Mouse (Mus musculus) CH12.LX (cell line): ENCODE results near the gene Rexo2. TPM values are rescaled to one million over a fixed set of nuclear protein-coding genes. Genes with fewer than 3 reads are reported as not detected.
A peak's percentile ranks its signal among the peaks of the same experiment; 100 is the strongest.

Experiments
- DNase-seq: peaks from one replicate; pipeline ENCODE4 v3.0.0-alpha.2; 2013; ENCODE audit errors: extremely low read depth
- H3K27ac ChIP-seq: 2 replicates; pipeline ENCODE4 v1.5.1; 2012; ENCODE audit warnings: low read depth, mild to moderate bottlenecking, control low read depth, moderate library complexity; ENCODE audit not compliant: insufficient read depth
- H3K27me3 ChIP-seq: replicated peaks from 2 replicates; pipeline ENCODE3; 2012; ENCODE audit warnings: inconsistent platforms
- H3K36me3 ChIP-seq, 2 experiments: replicated peaks in 1 of 2; 2 replicates each; pipeline versions ENCODE3 to v1.6.1; 2012; ENCODE audit warnings: inconsistent platforms in 1 of 2, low read length in 1 of 2, mild to moderate bottlenecking in 1 of 2, mixed read lengths in 1 of 2, moderate library complexity in 1 of 2; ENCODE audit not compliant: control insufficient read depth in 1 of 2, insufficient read depth in 1 of 2
- H3K4me1 ChIP-seq, 2 experiments: 2 replicates each; pipeline ENCODE4 v1.6.1; 2012; ENCODE audit warnings: inconsistent platforms in 1 of 2, moderate library complexity in 1 of 2; ENCODE audit not compliant: insufficient read depth in 2 of 2, control insufficient read depth in 1 of 2
- H3K4me2 ChIP-seq: 2 replicates; pipeline ENCODE4 v1.6.1; 2012; ENCODE audit warnings: low read depth, mild to moderate bottlenecking, control low read depth; ENCODE audit not compliant: poor library complexity, insufficient read depth, severe bottlenecking
- H3K4me3 ChIP-seq, 3 experiments: fragments of 150-350 bp in 1 of 3; sonication (generic) in 1 of 3; replicated peaks in 1 of 3; 2 replicates each; pipeline versions ENCODE3 to v1.5.1; 2011 to 2012; ENCODE audit warnings: low read depth in 2 of 3, low read length in 2 of 3, mild to moderate bottlenecking in 2 of 3, moderate library complexity in 2 of 3, control low read depth in 1 of 3, improper control_type of control experiment in 1 of 3, inconsistent platforms in 1 of 3, mixed read lengths in 1 of 3; ENCODE audit not compliant: poor library complexity in 1 of 3
- H3K79me2 ChIP-seq: replicated peaks from 2 replicates; pipeline ENCODE4 v1.6.1; 2012; ENCODE audit warnings: mild to moderate bottlenecking, moderate library complexity; ENCODE audit not compliant: control insufficient read depth, poor library complexity, insufficient read depth, severe bottlenecking; ENCODE audit errors: extremely low read depth
- H3K9ac ChIP-seq: 2 replicates; pipeline ENCODE4 v1.6.1; 2012; ENCODE audit warnings: low read depth, mild to moderate bottlenecking, control low read depth, moderate library complexity; ENCODE audit not compliant: insufficient read depth
- H3K9me3 ChIP-seq: replicated peaks from 2 replicates; pipeline ENCODE3; 2012; ENCODE audit warnings: low read length, inconsistent platforms, mixed read lengths
- BHLHE40 ChIP-seq: IDR thresholded peaks from 2 replicates; pipeline ENCODE4 v1.6.1; 2011; ENCODE audit warnings: mild to moderate bottlenecking, low read depth, low read length, improper control_type of control experiment
- CHD1 ChIP-seq: IDR thresholded peaks from 2 replicates; pipeline ENCODE4 v1.6.1; 2012; ENCODE audit warnings: low read depth, low read length, improper control_type of control experiment, inconsistent platforms
- CTCF ChIP-seq, 2 experiments: IDR thresholded peaks in 1 of 2; conservative IDR thresholded peaks in 1 of 2; 2 replicates each; pipeline ENCODE4 v1.5.1; 2011 to 2012; ENCODE audit warnings: low read depth in 2 of 2, low read length in 2 of 2, improper control_type of control experiment in 1 of 2, inconsistent platforms in 1 of 2, mild to moderate bottlenecking in 1 of 2, moderate library complexity in 1 of 2
- E2F4 ChIP-seq: IDR thresholded peaks from 2 replicates; pipeline ENCODE4 v1.6.1; 2011; ENCODE audit warnings: low read depth, low read length, improper control_type of control experiment; ENCODE audit not compliant: insufficient replicate concordance
- ELF1 ChIP-seq: IDR thresholded peaks from 2 replicates; pipeline ENCODE4 v1.6.1; 2014; ENCODE audit warnings: low read depth, mild to moderate bottlenecking, inconsistent platforms, low read length, improper control_type of control experiment
- EP300 ChIP-seq: IDR thresholded peaks from 2 replicates; pipeline ENCODE4 v1.6.1; 2011; ENCODE audit warnings: low read length, improper control_type of control experiment
- HCFC1 ChIP-seq: IDR thresholded peaks from 2 replicates; pipeline ENCODE4 v1.6.1; 2012; ENCODE audit warnings: low read depth, mild to moderate bottlenecking, inconsistent platforms, low read length, improper control_type of control experiment
- IRF4 ChIP-seq: IDR thresholded peaks from 2 replicates; pipeline ENCODE4 v1.6.1; 2014; ENCODE audit warnings: low read depth, mild to moderate bottlenecking, inconsistent platforms, low read length, improper control_type of control experiment
- JUN ChIP-seq: IDR thresholded peaks from 2 replicates; pipeline ENCODE4 v1.6.1; 2011; ENCODE audit warnings: low read depth, mild to moderate bottlenecking, low read length, improper control_type of control experiment, moderate library complexity; ENCODE audit not compliant: insufficient read depth
- JUND ChIP-seq: conservative IDR thresholded peaks from 2 replicates; pipeline ENCODE4 v1.6.1; 2011; ENCODE audit warnings: low read depth, low read length, improper control_type of control experiment
- KAT2A ChIP-seq: IDR thresholded peaks from 2 replicates; pipeline ENCODE4 v1.6.1; 2012; ENCODE audit warnings: low read length, improper control_type of control experiment, inconsistent platforms; ENCODE audit not compliant: insufficient replicate concordance
- MAFK ChIP-seq: IDR thresholded peaks from 2 replicates; pipeline ENCODE4 v1.6.1; 2011; ENCODE audit warnings: low read length, improper control_type of control experiment; ENCODE audit not compliant: insufficient replicate concordance
- MAZ ChIP-seq: IDR thresholded peaks from 2 replicates; pipeline ENCODE4 v1.6.1; 2012; ENCODE audit warnings: low read depth, mild to moderate bottlenecking, inconsistent platforms, low read length, improper control_type of control experiment, moderate library complexity
- MEF2A ChIP-seq: IDR thresholded peaks from 2 replicates; pipeline ENCODE4 v1.6.1; 2014; ENCODE audit warnings: low read depth, mild to moderate bottlenecking, inconsistent platforms, low read length, improper control_type of control experiment, borderline replicate concordance
- MXI1 ChIP-seq: IDR thresholded peaks from 2 replicates; pipeline ENCODE4 v1.6.1; 2011; ENCODE audit warnings: mild to moderate bottlenecking, low read depth, low read length, improper control_type of control experiment
- MYC ChIP-seq: IDR thresholded peaks from 2 replicates; pipeline ENCODE4 v1.6.1; 2011; ENCODE audit warnings: low read depth, mild to moderate bottlenecking, improper control_type of control experiment, low read length
- POLR2A ChIP-seq: IDR thresholded peaks from 2 replicates; pipeline ENCODE4 v1.6.1; 2011; ENCODE audit warnings: low read depth, mild to moderate bottlenecking, improper control_type of control experiment, low read length
- POLR2AphosphoS2 ChIP-seq: IDR thresholded peaks from 2 replicates; pipeline ENCODE4 v1.6.1; 2011; ENCODE audit warnings: low read depth, low read length, improper control_type of control experiment
- RAD21 ChIP-seq: IDR thresholded peaks from 2 replicates; pipeline ENCODE4 v1.6.1; 2011; ENCODE audit warnings: low read depth, mild to moderate bottlenecking, low read length, improper control_type of control experiment, moderate library complexity
- RCOR1 ChIP-seq: conservative IDR thresholded peaks from 2 replicates; pipeline ENCODE4 v1.6.1; 2012; ENCODE audit warnings: low read depth, mild to moderate bottlenecking, inconsistent platforms, low read length, improper control_type of control experiment
- SMC3 ChIP-seq: IDR thresholded peaks from 2 replicates; pipeline ENCODE4 v1.6.1; 2011; ENCODE audit warnings: low read depth, low read length, improper control_type of control experiment
- TBP ChIP-seq: conservative IDR thresholded peaks from 2 replicates; pipeline ENCODE4 v1.6.1; 2011; ENCODE audit warnings: low read depth, low read length, improper control_type of control experiment
- UBTF ChIP-seq: IDR thresholded peaks from 2 replicates; pipeline ENCODE4 v1.6.1; 2012; ENCODE audit warnings: low read depth, mild to moderate bottlenecking, inconsistent platforms, low read length, improper control_type of control experiment, moderate library complexity
- USF1 ChIP-seq: IDR thresholded peaks from 2 replicates; pipeline ENCODE4 v1.6.1; 2014; ENCODE audit warnings: low read depth, mild to moderate bottlenecking, inconsistent platforms, low read length, improper control_type of control experiment
- ZC3H11A ChIP-seq: IDR thresholded peaks from 2 replicates; pipeline ENCODE4 v1.6.1; 2012; ENCODE audit warnings: low read depth, mild to moderate bottlenecking, inconsistent platforms, low read length, improper control_type of control experiment
- ZKSCAN1 ChIP-seq: IDR thresholded peaks from 2 replicates; pipeline ENCODE4 v1.6.1; 2012; ENCODE audit warnings: low read depth, inconsistent platforms, low read length, improper control_type of control experiment, borderline replicate concordance
- ZMIZ1 ChIP-seq: IDR thresholded peaks from 2 replicates; pipeline ENCODE4 v1.6.1; 2012; ENCODE audit warnings: low read depth, mild to moderate bottlenecking, inconsistent platforms, low read length, improper control_type of control experiment
- ZNF384 ChIP-seq: IDR thresholded peaks from 2 replicates; pipeline ENCODE4 v1.6.1; 2012; ENCODE audit warnings: low read depth, low read length, improper control_type of control experiment, inconsistent platforms
- dilution Hi-C: fragments of 300-500 bp; cut with MboI; formaldehyde crosslinking; loops from 2 replicates; pipeline ENCODE4 v1.14.3; 2020; ENCODE audit warnings: low sequenced_read_pairs; ENCODE audit not compliant: extremely low pct_unique_long_range_greater_than_20kb, extremely low pct_ligation_motif_present
- in situ Hi-C: fragments of 300-500 bp; cut with MboI; formaldehyde crosslinking; loops from 3 replicates; pipeline ENCODE4 v1.14.3; 2019; ENCODE audit warnings: low sequenced_read_pairs, low pct_ligation_motif_present, low pct_unique_long_range_greater_than_20kb, mixed read lengths
- polyA plus RNA-seq: library from polyadenylated mRNA; unstranded; fragments of >175 nt; gene quantifications from 2 replicates; pipeline ENCODE4 v1.2.1, GENCODE M21; 2012; ENCODE audit warnings: low read depth; ENCODE audit not compliant: insufficient read length
- total RNA-seq, 2 experiments: library from RNA; depleted of rRNA; stranded (reverse); fragments of 300-350 nt in 1 of 2; fragments of >200 nt in 1 of 2; gene quantifications; 2 replicates each; pipeline ENCODE4 v1.2.3; 2012 to 2014

The Rexo2 gene
- total and polyA plus RNA-seq, 3 experiments = 108 to 296 (median 120) TPM

- in situ Hi-C loops (no loop called here), dilution Hi-C loops (no loop called here)
- peak overlapping the region; percentile 73; the same call in 1 of the 2 replicates for H3K9ac ChIP-seq
- TF ChIP-seq E2F4 = no peak
- peak; percentile 61 for TF ChIP-seq SMC3
- no peak for TF ChIP-seq EP300
- TF ChIP-seq HCFC1 = no peak
- no peak for TF ChIP-seq TBP
- TF ChIP-seq ZC3H11A = no peak
- TF ChIP-seq CTCF (conservative IDR thresholded peaks at IDR 0.05 in 1 of 2, IDR thresholded peaks at IDR 0.05 in 1 of 2; ENCODE audit: low read depth in 2 of 2, low read length in 2 of 2) = peak in 1 of 2 experiments; percentile 67; a peak in 2 of 4 replicates
- 0 out of 2 replicates have a peak, but pooled peaks have one; percentile 18 for TF ChIP-seq POLR2A
- 0 out of 2 replicates have a peak, but pooled peaks have one; percentile 42 for TF ChIP-seq MAZ
- TF ChIP-seq JUND = no peak
- TF ChIP-seq ZKSCAN1 = no peak
- TF ChIP-seq MEF2A = no peak
- no peak for TF ChIP-seq KAT2A
- TF ChIP-seq UBTF = no peak
- TF ChIP-seq RAD21 = peak; percentile 60
- TF ChIP-seq MYC = peak; percentile 47; the same call in 1 of the 2 replicates
- TF ChIP-seq BHLHE40 = no peak
- no peak for TF ChIP-seq MXI1
- no peak for TF ChIP-seq ZNF384
- no peak for TF ChIP-seq POLR2AphosphoS2
- TF ChIP-seq USF1 = no peak
- peaks cover 13% of the 10 kb centered on the region for H3K79me2 ChIP-seq
- H3K27ac ChIP-seq = peak overlapping the region; percentile 32; the same call in 1 of the 2 replicates
- H3K27me3 ChIP-seq = no peaks in the 10 kb centered on the region
- peak; percentile 61 for DNase-seq
- peaks cover 0 to 35% of the 10 kb centered on the region in 2 experiments for H3K36me3 ChIP-seq
- peak overlapping the region in 1 of 3 experiments; percentile 31 for H3K4me3 ChIP-seq
- H3K4me2 ChIP-seq = peak overlapping the region; percentile 96; the same call in 1 of the 2 replicates
- peaks cover 8 to 44% of the 10 kb centered on the region in 2 experiments for H3K4me1 ChIP-seq
- H3K9me3 ChIP-seq = no peaks in the 10 kb centered on the region
Observed at GRCm38 (mm10) chr9:48423256-48423655, 57.2 kb downstream of the Rexo2 start.

- Histone ChIP-seq H3K27me3 (no peaks in the 10 kb centered on the region), H3K4me1 (peaks cover 6 to 44% of the 10 kb centered on the region in 2 experiments), H3K9me3 (no peaks in the 10 kb centered on the region), H3K9ac (peak overlapping the region; percentile 73), H3K79me2 (peaks cover 13% of the 10 kb centered on the region), H3K4me2 (peak overlapping the region; percentile 96), H3K4me3 (peak overlapping the region; percentile 40 to 57 (median 52)), H3K36me3 (peaks cover 0 to 28% of the 10 kb centered on the region in 2 experiments), H3K27ac (peak overlapping the region; percentile 88)
- peak; percentile 69 for DNase-seq
- dilution Hi-C loops (no loop called here), in situ Hi-C loops (no loop called here)
- peak; percentile 82 for TF ChIP-seq EP300
- peak; percentile 47 for TF ChIP-seq POLR2A
- TF ChIP-seq RCOR1 = 0 out of 2 replicates have a peak, but pooled peaks have one; percentile 45
- no peak for TF ChIP-seq ZMIZ1
- TF ChIP-seq BHLHE40 = peak; percentile 47
- peak; percentile 9; the same call in 1 of the 2 replicates for TF ChIP-seq JUND
- no peak for TF ChIP-seq CTCF (conservative IDR thresholded peaks at IDR 0.05 in 1 of 2, IDR thresholded peaks at IDR 0.05 in 1 of 2; ENCODE audit: low read depth in 2 of 2, low read length in 2 of 2)
- TF ChIP-seq TBP = peak; percentile 66; the same call in 1 of the 2 replicates
- no peak for TF ChIP-seq ZC3H11A
- no peak for TF ChIP-seq JUN
- no peak; the same call in 1 of the 2 replicates for TF ChIP-seq SMC3
- peak; percentile 86 for TF ChIP-seq IRF4
- no peak for TF ChIP-seq ZKSCAN1
- TF ChIP-seq MAZ = peak; percentile 55; the same call in 1 of the 2 replicates
- no peak for TF ChIP-seq MAFK
- no peak for TF ChIP-seq CHD1
- TF ChIP-seq MXI1 = no peak
- peak; percentile 34; the same call in 1 of the 2 replicates for TF ChIP-seq MYC
- TF ChIP-seq ELF1 = no peak
- TF ChIP-seq POLR2AphosphoS2 = no peak
- no peak for TF ChIP-seq USF1
- TF ChIP-seq RAD21 = no peak
Observed at GRCm38 (mm10) chr9:48422382-48422781, 58.0 kb downstream of the Rexo2 start.
